Mouse (Mus musculus) heart, postnatal 0 days (tissue): ENCODE measurements around the gene Stk10. TPM values are rescaled to one million over a fixed set of nuclear protein-coding genes. Genes with fewer than 3 reads are reported as not detected.

Source experiments
- ATAC-seq: fragments of 200-750 bp; cut with Nextera tagmentation; 2 replicates; pipeline ENCODE4 v1.8.0; 2017; ENCODE audit warnings: low read depth, moderate number of reproducible peaks, moderate library complexity; ENCODE audit not compliant: insufficient read depth
- DNase-seq: peaks from one replicate; pipeline ENCODE4 v3.0.0-alpha.2; 2016; ENCODE audit warnings: low spot score
- H3K27ac ChIP-seq: fragments of 300-500 bp; sonication (generic); 2 replicates; pipeline ENCODE4 v1.5.1; 2014; ENCODE audit warnings: low read depth, mild to moderate bottlenecking
- H3K27me3 ChIP-seq: fragments of 300-500 bp; sonication (generic); 2 replicates; pipeline ENCODE4 v1.6.1; 2014; ENCODE audit warnings: low read length, mixed read lengths; ENCODE audit not compliant: control insufficient read depth, insufficient read depth
- H3K36me3 ChIP-seq: fragments of 300-500 bp; sonication (generic); replicated peaks from 2 replicates; pipeline ENCODE4 v1.6.1; 2014; ENCODE audit warnings: low read length, mixed read lengths; ENCODE audit not compliant: control insufficient read depth, insufficient read depth
- H3K4me1 ChIP-seq: fragments of 300-500 bp; sonication (generic); 2 replicates; pipeline ENCODE4 v1.6.1; 2014; ENCODE audit warnings: antibody characterized with exemption; ENCODE audit not compliant: control insufficient read depth, insufficient read depth
- H3K4me2 ChIP-seq: fragments of 300-500 bp; sonication (generic); 2 replicates; pipeline ENCODE4 v1.6.1; 2014; ENCODE audit warnings: low read depth, mild to moderate bottlenecking, low read length, moderate library complexity
- H3K4me3 ChIP-seq: fragments of 300-500 bp; sonication (generic); 2 replicates; pipeline ENCODE4 v1.5.1; 2014; ENCODE audit warnings: low read depth, low read length
- H3K9ac ChIP-seq: fragments of 300-500 bp; sonication (generic); replicated peaks from 2 replicates; pipeline ENCODE4 v1.6.1; 2014; ENCODE audit warnings: low read depth, low read length, mixed read lengths
- H3K9me3 ChIP-seq: fragments of 300-500 bp; sonication (generic); replicated peaks from 2 replicates; pipeline ENCODE4 v1.6.1; 2016; ENCODE audit warnings: low read length; ENCODE audit not compliant: control insufficient read depth
- CTCF ChIP-seq: IDR thresholded peaks from 2 replicates; pipeline ENCODE4 v1.5.1; 2016; ENCODE audit warnings: antibody characterized with exemption, control low read depth, low read depth
- EP300 ChIP-seq: IDR thresholded peaks from 2 replicates; pipeline ENCODE4 v1.6.1; 2016; ENCODE audit warnings: antibody characterized with exemption, low read depth
- WGBS: fragments of 180-500 bp; shearing (Covaris S2); extraction: QIAGEN DNeasy Blood & Tissue Kit; methylation state at CpG from one replicate; pipeline ENCODE4 v1.1.7; 2014; 5-methylcytosine and 5-hydroxymethylcytosine counted together
- polyA plus RNA-seq: library from polyadenylated mRNA; unstranded; fragments of >200 nt; fragmentation: Nextera tagmentation; extraction: Ambion mirVana; gene quantifications from 2 replicates; pipeline ENCODE4 v1.2.1, GENCODE M21; 2015
- total RNA-seq: library from RNA; depleted of rRNA; stranded (reverse); fragments of >200 nt; gene quantifications from 2 replicates; pipeline ENCODE4 v1.2.3, GENCODE M21; 2014; ENCODE audit warnings: low replicate concordance

Stk10 gene
- total and polyA plus RNA-seq, 2 experiments from 2014 or later, result 1.6 to 4.3 TPM

DNA sequence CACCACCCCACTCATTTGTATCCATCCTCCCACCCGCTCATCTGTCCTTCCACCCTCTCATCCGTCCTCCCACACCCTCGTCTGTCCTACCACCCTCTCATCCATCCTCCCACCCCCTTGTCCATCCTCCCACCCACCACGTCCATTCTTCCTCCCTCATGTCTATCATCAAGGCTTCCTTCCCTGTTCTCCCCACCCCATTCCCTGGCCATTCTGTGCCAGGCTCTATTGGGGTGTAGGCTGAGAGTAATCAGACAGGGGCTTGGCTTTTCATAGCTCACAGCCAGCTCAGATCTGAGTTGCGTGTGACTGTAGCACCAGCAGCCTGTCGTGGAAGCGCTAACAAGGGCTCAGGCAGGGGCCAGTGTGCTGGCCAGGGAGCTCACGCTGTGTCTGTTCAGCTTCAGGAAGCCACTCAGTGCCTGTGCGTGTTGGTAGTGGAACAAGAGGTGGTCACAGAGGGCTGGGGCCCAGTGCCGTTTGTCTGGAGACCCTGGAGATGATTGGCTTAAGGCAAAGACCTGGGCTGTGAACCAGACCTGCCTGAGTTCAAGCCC is 14.4 kb downstream of the Stk10 start:
- no peaks in the 10 kb centered on the region for H3K9me3 ChIP-seq
- H3K4me3 ChIP-seq, result no peak overlapping the region
- no peaks in the 10 kb centered on the region for H3K36me3 ChIP-seq
- WGBS, result 57% methylated on average over 10 of the region's 10 CpGs
- DNase-seq, result no peak
- H3K4me1 ChIP-seq, result peaks cover 33% of the 10 kb centered on the region
- no peaks in the 10 kb centered on the region for H3K27me3 ChIP-seq
- no peak overlapping the region; the same call in 1 of the 2 replicates for H3K27ac ChIP-seq
- H3K4me2 ChIP-seq, result no peak overlapping the region
- ATAC-seq, result no peak
- TF ChIP-seq EP300, result no peak
- TF ChIP-seq CTCF, result no peak
- H3K9ac ChIP-seq, result no peak overlapping the region

- no peak overlapping the region for H3K9ac ChIP-seq
- ATAC-seq, result peak; percentile 28
- H3K4me3 ChIP-seq, result no peak overlapping the region
- H3K27ac ChIP-seq, result no peak overlapping the region
- H3K9me3 ChIP-seq, result no peaks in the 10 kb centered on the region
- H3K36me3 ChIP-seq, result no peaks in the 10 kb centered on the region
- H3K4me2 ChIP-seq, result no peak overlapping the region
- TF ChIP-seq CTCF (no peak), EP300 (no peak)
- 53% methylated on average over 4 of the region's 4 CpGs for WGBS
- H3K27me3 ChIP-seq, result no peaks in the 10 kb centered on the region
- H3K4me1 ChIP-seq, result peaks cover 39% of the 10 kb centered on the region
- DNase-seq, result no peak
Measured at GRCm38 (mm10) chr11:32548240-32548639, 15.1 kb downstream of the Stk10 start.

GRCm38 (mm10) chr11:32549236-32549635 is 16.1 kb downstream of the Stk10 start:
- Histone ChIP-seq H3K9me3 (no peaks in the 10 kb centered on the region), H3K4me1 (peaks cover 48% of the 10 kb centered on the region)

GRCm38 (mm10) chr11:32550102-32550501 is 17.0 kb downstream of the Stk10 start:
- Histone ChIP-seq H3K4me2 (no peak overlapping the region), H3K4me1 (peaks cover 52% of the 10 kb centered on the region), H3K4me3 (no peak overlapping the region), H3K9ac (no peak overlapping the region), H3K27ac (0 out of 2 replicates have a peak overlapping the region, but pooled peaks have one; percentile 16), H3K9me3 (no peaks in the 10 kb centered on the region), H3K27me3 (no peaks in the 10 kb centered on the region), H3K36me3 (no peaks in the 10 kb centered on the region)
- ATAC-seq (no peak), DNase-seq (peak; percentile 47)
- TF ChIP-seq CTCF (no peak), EP300 (0 out of 2 replicates have a peak, but pooled peaks have one; percentile 45)
- 62% methylated on average over 4 of the region's 4 CpGs for WGBS

More at GRCm38 (mm10) chr11:32549236-32549635, 16.1 kb downstream of the Stk10 start:
- H3K27ac ChIP-seq, result 0 out of 2 replicates have a peak overlapping the region, but pooled peaks have one; percentile 16
- no peak for ATAC-seq
- 84% methylated on average over 6 of the region's 6 CpGs for WGBS
- H3K27me3 ChIP-seq, result no peaks in the 10 kb centered on the region
- TF ChIP-seq CTCF, result no peak
- no peak for TF ChIP-seq EP300
- no peak overlapping the region for H3K4me3 ChIP-seq
- no peak overlapping the region for H3K4me2 ChIP-seq
- no peak for DNase-seq
- no peaks in the 10 kb centered on the region for H3K36me3 ChIP-seq
- H3K9ac ChIP-seq, result no peak overlapping the region

DNA sequence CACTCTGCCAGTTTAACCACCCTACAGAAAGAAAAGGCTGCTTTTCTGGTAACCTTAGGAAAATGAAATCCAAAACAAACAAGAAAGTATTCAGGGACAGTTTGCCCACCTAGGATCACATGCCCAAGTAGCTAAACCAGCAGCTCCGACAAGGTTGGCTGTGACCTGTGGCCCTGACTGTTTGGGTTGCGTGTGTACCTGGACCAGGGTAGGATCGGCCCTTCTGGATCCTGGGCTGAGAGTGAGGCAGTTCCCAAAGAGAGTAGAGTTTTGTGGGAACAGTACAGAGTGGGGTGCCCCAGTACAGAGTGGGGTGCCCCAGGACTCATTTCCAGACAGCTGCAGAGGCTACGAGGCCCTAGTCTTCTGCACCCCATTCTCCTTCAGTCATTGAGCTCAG is 18.0 kb downstream of the Stk10 start:
- 94% methylated on average over 4 of the region's 4 CpGs for WGBS
- no peak overlapping the region for H3K4me3 ChIP-seq
- no peak for ATAC-seq
- no peaks in the 10 kb centered on the region for H3K36me3 ChIP-seq
- no peaks in the 10 kb centered on the region for H3K27me3 ChIP-seq
- no peak overlapping the region for H3K4me2 ChIP-seq
- DNase-seq, result no peak
- no peaks in the 10 kb centered on the region for H3K9me3 ChIP-seq
- H3K4me1 ChIP-seq, result peaks cover 52% of the 10 kb centered on the region
- H3K27ac ChIP-seq, result no peak overlapping the region
- TF ChIP-seq EP300, result no peak
- TF ChIP-seq CTCF, result no peak
- no peak overlapping the region for H3K9ac ChIP-seq
